Mouse (Mus musculus) liver, embryonic 16.5 days (tissue): ENCODE data around the gene Ddo. TPM values are rescaled to one million over a fixed set of nuclear protein-coding genes. Genes with fewer than 3 reads are reported as not detected.

Experiments used
- ATAC-seq: fragments of 200-750 bp; cut with Nextera tagmentation; 2 replicates; pipeline ENCODE4 v1.8.0; 2017; ENCODE audit warnings: low read depth, mild to moderate bottlenecking, moderate number of reproducible peaks, moderate library complexity
- H3K27ac ChIP-seq: fragments of 300-500 bp; sonication (generic); 2 replicates; pipeline ENCODE4 v1.5.1; 2014; ENCODE audit warnings: mild to moderate bottlenecking, low read length
- H3K27me3 ChIP-seq: fragments of 300-500 bp; sonication (generic); 2 replicates; pipeline ENCODE4 v1.6.1; 2014; ENCODE audit warnings: low read depth, low read length, mixed read lengths; ENCODE audit not compliant: control insufficient read depth, insufficient read depth
- H3K36me3 ChIP-seq: fragments of 300-500 bp; sonication (generic); 2 replicates; pipeline ENCODE4 v1.6.1; 2014; ENCODE audit warnings: mild to moderate bottlenecking; ENCODE audit not compliant: control insufficient read depth, insufficient read depth
- H3K4me1 ChIP-seq: fragments of 300-500 bp; sonication (generic); 2 replicates; pipeline ENCODE4 v1.6.1; 2014; ENCODE audit warnings: low read depth, low read length, mixed read lengths; ENCODE audit not compliant: control insufficient read depth
- H3K4me2 ChIP-seq: fragments of 300-500 bp; sonication (generic); 2 replicates; pipeline ENCODE4 v1.6.1; 2014; ENCODE audit warnings: low read depth, low read length, mixed read lengths
- H3K4me3 ChIP-seq: fragments of 300-500 bp; sonication (generic); 2 replicates; pipeline ENCODE4 v1.5.1; 2014; ENCODE audit warnings: low read depth, mild to moderate bottlenecking, low read length
- H3K9ac ChIP-seq: fragments of 300-500 bp; sonication (generic); 2 replicates; pipeline ENCODE4 v1.6.1; 2014; ENCODE audit warnings: low read depth, low read length
- H3K9me3 ChIP-seq: fragments of 300-500 bp; sonication (generic); replicated peaks from 2 replicates; pipeline ENCODE4 v1.6.1; 2016; ENCODE audit warnings: low read length; ENCODE audit not compliant: control insufficient read depth
- WGBS: fragments of 180-500 bp; shearing (Covaris S2); extraction: QIAGEN DNeasy Blood & Tissue Kit; methylation state at CpG from one replicate; pipeline ENCODE4 v1.1.7; 2014; ENCODE audit not compliant: insufficient replicate concordance; 5-methylcytosine and 5-hydroxymethylcytosine counted together
- polyA plus RNA-seq: library from polyadenylated mRNA; unstranded; fragments of >200 nt; fragmentation: Nextera tagmentation; extraction: Ambion mirVana; gene quantifications from 2 replicates; pipeline ENCODE4 v1.2.1, GENCODE M21; 2015

The Ddo gene
- polyA plus RNA-seq, 1 experiment from 2014 or later = 0.13 TPM

DNA sequence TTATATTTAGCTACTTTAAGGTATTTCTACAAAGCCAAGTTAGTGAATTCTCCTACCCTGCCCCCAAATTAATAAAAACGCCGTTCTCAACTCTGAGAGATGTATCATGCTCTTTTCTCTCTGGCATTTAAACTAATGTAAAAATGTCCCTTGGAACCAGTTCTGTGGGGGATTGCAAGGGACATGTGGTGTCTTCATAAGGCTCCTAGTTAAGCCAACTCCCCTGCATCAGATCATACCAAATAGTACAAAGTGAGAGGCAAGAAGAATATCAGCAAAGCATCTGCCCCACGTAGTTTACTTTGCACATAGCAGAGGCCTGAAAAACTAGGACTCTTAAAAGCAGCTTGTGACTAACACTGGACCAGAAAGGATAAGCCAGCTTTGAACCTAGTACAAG lies 86.9 kb downstream of the Ddo start:
- no peak overlapping the region for H3K9ac ChIP-seq
- 73% methylated on average over 3 of the region's 3 CpGs for WGBS
- no peaks in the 10 kb centered on the region for H3K36me3 ChIP-seq
- no peaks in the 10 kb centered on the region for H3K27me3 ChIP-seq
- H3K4me1 ChIP-seq = no peaks in the 10 kb centered on the region
- no peak overlapping the region for H3K27ac ChIP-seq
- no peak overlapping the region for H3K4me3 ChIP-seq
- no peak overlapping the region for H3K4me2 ChIP-seq
- H3K9me3 ChIP-seq = no peaks in the 10 kb centered on the region
- ATAC-seq = no peak

DNA sequence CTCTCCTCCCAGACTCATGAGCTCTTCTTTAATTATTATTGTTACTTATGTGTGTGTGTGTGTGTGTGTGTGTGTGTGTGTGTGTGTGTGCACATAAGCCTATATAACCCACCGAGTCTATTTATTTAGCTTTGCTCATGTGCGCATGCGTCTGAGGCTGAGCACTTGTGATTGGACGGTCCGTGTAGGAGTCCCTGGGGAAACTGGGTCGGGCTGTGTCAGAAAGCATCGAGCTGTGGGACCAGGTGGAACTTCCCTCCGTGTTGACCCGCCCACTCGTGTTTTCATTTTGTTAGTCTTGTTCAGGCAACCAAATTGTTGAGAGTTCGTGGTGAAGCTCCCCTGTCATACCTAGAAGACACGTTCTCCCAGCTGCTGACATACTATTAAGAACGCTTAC lies 88.6 kb downstream of the Ddo start:
- Histone ChIP-seq H3K4me1 (no peaks in the 10 kb centered on the region), H3K36me3 (no peaks in the 10 kb centered on the region), H3K27me3 (no peaks in the 10 kb centered on the region), H3K27ac (no peak overlapping the region), H3K4me3 (no peak overlapping the region), H3K4me2 (no peak overlapping the region), H3K9me3 (no peaks in the 10 kb centered on the region), H3K9ac (no peak overlapping the region)
- ATAC-seq = no peak
- WGBS = 80% methylated on average over 13 of the region's 13 CpGs

DNA sequence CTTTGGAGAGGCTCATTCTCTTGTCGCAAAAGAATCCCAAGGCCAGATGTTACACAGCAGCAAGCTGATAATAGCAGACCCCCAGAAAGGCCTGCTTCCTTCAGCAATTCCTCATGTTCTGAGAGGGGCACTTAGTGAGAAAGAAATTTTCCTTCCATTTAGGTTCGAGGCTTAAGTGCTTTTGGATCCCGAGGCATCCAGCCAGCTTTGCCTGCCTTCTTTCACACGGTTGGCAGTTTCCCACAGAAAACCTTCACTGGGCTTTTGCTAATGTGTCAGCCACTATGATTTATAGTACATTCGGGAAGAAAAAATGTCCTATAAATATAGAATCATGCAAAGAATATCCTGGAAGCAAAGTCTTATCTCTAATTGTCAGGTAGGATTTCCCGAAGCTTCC lies 89.3 kb downstream of the Ddo start:
- Histone ChIP-seq H3K4me1 (no peaks in the 10 kb centered on the region), H3K27me3 (no peaks in the 10 kb centered on the region), H3K9ac (no peak overlapping the region), H3K27ac (no peak overlapping the region), H3K9me3 (no peaks in the 10 kb centered on the region), H3K36me3 (no peaks in the 10 kb centered on the region), H3K4me3 (no peak overlapping the region), H3K4me2 (no peak overlapping the region)
- WGBS = 57% methylated on average over 6 of the region's 6 CpGs
- ATAC-seq = no peak

DNA sequence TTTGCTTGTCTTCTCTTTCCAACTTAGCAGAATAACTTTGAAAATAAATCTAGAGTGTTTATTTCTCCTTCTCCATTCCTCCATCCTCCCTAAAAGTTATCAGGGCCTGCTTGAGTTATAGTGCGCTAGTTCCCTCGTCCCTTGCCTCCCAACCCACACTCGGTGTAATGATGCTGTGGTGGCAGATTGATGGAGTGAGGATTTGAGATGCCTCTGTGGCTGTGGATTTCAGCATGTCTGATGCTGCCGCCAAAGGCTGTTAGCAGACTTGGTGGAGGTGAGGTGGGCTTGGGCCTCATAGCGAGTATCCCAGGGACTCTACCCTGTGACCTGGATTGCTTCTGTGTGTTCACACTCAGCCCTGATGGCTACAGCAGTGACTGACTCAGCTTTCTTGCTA lies 91.1 kb downstream of the Ddo start:
- Histone ChIP-seq H3K27me3 (no peaks in the 10 kb centered on the region), H3K4me1 (no peaks in the 10 kb centered on the region), H3K9ac (no peak overlapping the region), H3K4me2 (no peak overlapping the region), H3K27ac (no peak overlapping the region), H3K9me3 (no peaks in the 10 kb centered on the region), H3K4me3 (no peak overlapping the region), H3K36me3 (no peaks in the 10 kb centered on the region)
- WGBS = 60% methylated on average over 5 of the region's 5 CpGs
- no peak for ATAC-seq

DNA sequence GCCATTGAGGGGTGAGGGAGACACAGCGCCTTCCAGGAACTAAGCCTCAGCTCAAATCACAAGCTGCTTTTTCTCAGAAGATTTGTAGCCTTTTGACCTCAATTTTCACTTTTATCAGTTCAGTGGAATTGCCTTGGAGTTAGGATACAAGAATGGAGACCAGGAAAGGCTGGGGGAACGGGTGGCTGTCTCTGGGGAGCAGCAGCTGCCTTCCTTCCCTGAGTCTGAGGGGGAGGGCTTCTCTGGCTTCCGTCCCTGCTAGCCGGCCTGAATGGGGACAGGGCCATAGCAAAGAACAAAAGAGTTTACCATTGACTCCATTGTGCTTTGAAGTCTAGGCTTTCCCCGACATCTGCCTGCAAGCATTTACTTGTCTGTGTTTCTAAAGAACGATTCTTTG lies 94.5 kb downstream of the Ddo start:
- H3K4me3 ChIP-seq = no peak overlapping the region
- ATAC-seq = no peak

DNA sequence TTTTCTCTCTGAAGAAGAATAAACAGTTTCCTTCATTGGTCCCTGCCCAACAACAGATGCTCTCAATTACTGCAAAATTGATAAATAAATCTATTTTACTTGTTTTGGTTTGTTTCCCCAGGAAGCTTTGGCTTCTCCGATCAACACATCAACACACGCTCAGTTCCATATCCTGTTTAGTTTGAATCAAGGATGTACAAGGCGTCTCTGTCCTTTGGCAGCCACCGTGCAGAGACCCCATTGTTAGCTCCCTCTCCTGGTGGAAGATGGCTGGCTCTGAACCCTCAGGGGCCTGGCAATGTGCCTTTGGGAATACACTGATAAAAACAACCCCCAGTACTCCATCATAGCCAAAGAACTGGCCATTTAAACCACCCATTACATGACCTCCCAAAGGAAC lies 95.3 kb downstream of the Ddo start:
- Histone ChIP-seq H3K4me1 (no peaks in the 10 kb centered on the region), H3K27me3 (no peaks in the 10 kb centered on the region), H3K9ac (no peak overlapping the region), H3K4me3 (no peak overlapping the region), H3K9me3 (no peaks in the 10 kb centered on the region), H3K27ac (no peak overlapping the region), H3K4me2 (no peak overlapping the region), H3K36me3 (no peaks in the 10 kb centered on the region)
- WGBS = 40% methylated on average over 4 of the region's 4 CpGs
- ATAC-seq = no peak

More for the DNA sequence above, 94.5 kb downstream of the Ddo start:
- Histone ChIP-seq H3K9me3 (no peaks in the 10 kb centered on the region), H3K27me3 (no peaks in the 10 kb centered on the region), H3K27ac (no peak overlapping the region), H3K4me1 (no peaks in the 10 kb centered on the region), H3K9ac (no peak overlapping the region), H3K4me2 (no peak overlapping the region), H3K36me3 (no peaks in the 10 kb centered on the region)
- WGBS = 53% methylated on average over 6 of the region's 6 CpGs

DNA sequence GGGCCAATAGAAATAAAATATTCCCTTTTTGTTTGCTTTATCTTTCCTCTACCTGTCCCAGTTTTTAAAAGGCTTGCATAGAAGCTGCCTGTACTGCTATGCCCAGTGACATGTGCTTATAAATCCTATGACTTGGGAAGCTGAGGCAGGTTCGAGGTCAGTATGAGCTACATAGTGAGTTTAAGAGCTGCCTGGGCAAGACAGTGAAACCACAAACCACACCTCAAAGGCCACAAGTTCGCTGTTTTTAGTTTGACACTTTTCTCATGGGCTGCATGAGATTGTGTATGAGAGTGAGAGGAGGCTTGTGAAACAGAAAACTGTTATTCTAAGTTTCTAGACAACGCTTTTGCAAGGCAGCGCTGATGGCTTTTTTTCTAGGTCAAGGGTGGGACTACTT lies 95.7 kb downstream of the Ddo start:
- H3K27ac ChIP-seq = no peak overlapping the region
- H3K9me3 ChIP-seq = no peaks in the 10 kb centered on the region
- no peak overlapping the region for H3K4me3 ChIP-seq
- ATAC-seq = no peak
- H3K4me1 ChIP-seq = no peaks in the 10 kb centered on the region
- no peaks in the 10 kb centered on the region for H3K36me3 ChIP-seq
- H3K4me2 ChIP-seq = no peak overlapping the region
- no peak overlapping the region for H3K9ac ChIP-seq
- WGBS = 37% methylated on average over 4 of the region's 4 CpGs
- no peaks in the 10 kb centered on the region for H3K27me3 ChIP-seq

DNA sequence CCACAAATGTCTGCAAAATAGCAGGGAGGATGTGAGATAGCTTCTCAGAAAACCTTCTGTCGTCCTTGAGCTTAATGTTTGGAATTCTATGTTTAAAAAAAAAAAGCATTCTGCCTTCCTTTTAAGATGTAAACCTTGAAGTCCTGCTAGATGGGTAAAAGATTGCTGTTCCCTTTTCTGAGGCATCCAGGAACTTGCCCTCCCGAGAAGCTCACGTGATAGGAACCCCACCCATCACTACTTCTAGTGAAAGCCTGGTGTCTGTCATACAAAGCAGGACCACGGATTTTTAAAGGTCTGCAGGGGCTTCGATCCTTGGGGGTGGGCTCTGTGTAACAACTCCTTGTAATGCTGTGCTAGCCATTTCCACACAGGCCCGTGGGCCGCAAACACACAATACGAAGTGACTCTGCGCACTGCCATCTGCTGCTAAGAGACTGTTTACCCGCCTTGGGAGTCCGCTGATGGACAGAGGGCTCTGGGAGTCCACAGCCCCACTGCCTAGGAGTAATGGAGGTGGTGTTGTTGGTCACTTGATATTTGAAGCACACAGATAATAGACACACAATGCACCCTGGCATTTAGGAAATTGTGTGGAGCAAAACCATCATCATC lies 96.6 kb downstream of the Ddo start:
- no peaks in the 10 kb centered on the region for H3K4me1 ChIP-seq
- no peak for ATAC-seq
- H3K27me3 ChIP-seq = no peaks in the 10 kb centered on the region
- no peak overlapping the region for H3K27ac ChIP-seq
- H3K4me2 ChIP-seq = no peak overlapping the region
- H3K9ac ChIP-seq = no peak overlapping the region
- no peaks in the 10 kb centered on the region for H3K9me3 ChIP-seq
- 45% methylated on average over 11 of the region's 11 CpGs for WGBS
- H3K36me3 ChIP-seq = no peaks in the 10 kb centered on the region
- H3K4me3 ChIP-seq = no peak overlapping the region

DNA sequence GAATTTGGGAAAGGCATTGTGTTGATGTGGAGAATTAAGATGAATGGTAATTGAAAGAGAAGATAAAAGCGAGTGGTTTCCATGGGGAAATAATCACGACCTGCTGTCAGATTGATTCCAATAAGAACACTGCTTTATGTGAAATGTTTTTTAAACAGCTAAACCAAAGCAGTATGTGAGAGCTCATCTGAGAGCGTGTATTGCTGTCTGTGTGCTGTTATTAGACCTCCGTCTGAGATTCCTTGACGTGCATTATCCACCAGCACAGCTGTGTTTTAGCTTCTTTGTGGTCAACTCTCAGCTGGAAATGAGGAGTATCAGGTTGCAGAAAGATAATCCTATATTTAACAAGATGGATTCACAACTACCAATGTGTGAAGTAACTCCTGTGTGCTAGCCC lies 97.2 kb downstream of the Ddo start:
- Histone ChIP-seq H3K27ac (no peak overlapping the region), H3K36me3 (no peaks in the 10 kb centered on the region), H3K4me3 (no peak overlapping the region), H3K27me3 (no peaks in the 10 kb centered on the region), H3K9me3 (no peaks in the 10 kb centered on the region), H3K9ac (no peak overlapping the region), H3K4me1 (no peaks in the 10 kb centered on the region), H3K4me2 (no peak overlapping the region)
- no peak for ATAC-seq
- WGBS = 58% methylated on average over 5 of the region's 5 CpGs
